8 mouse cellular contexts compared by ENCODE assay signal in genomic region chr3:95855502-95856089, GRCm38 (mm10). TPM values are rescaled to one million over a fixed set of nuclear protein-coding genes. Genes with fewer than 3 reads are reported as not detected.
A peak's percentile ranks its signal among the peaks of the same experiment; 100 is the strongest.
DNase-seq lines count a peak whose midpoint lies in the region; ATAC-seq and TF ChIP-seq lines count a peak whose summit lies in the region.

Gene Prpf3 (minus strand): TSS chr3:95855885.

- H3K9me3 ChIP-seq in ES-Bruce4 (replicated peaks; ENCODE audit: control insufficient read depth, insufficient read depth, low read length, poor library complexity, severe bottlenecking) = no peaks in the 10 kb centered on the region
- H3K9me3 ChIP-seq in forebrain, embryonic 14.5 days (replicated peaks; ENCODE audit: control insufficient read depth, low read length) = no peaks in the 10 kb centered on the region
- no peaks in the 10 kb centered on the region for H3K9me3 ChIP-seq in neural tube, embryonic 15.5 days (replicated peaks)

- H3K4me1 ChIP-seq in ES-Bruce4 (ENCODE audit: control insufficient read depth, insufficient read depth, low read length) = no peaks in the 10 kb centered on the region
- peaks cover 5% of the 10 kb centered on the region for H3K4me1 ChIP-seq in forebrain, embryonic 14.5 days (ENCODE audit: control insufficient read depth, insufficient read depth, low read length)
- peaks cover 11% of the 10 kb centered on the region for H3K4me1 ChIP-seq in neural tube, embryonic 15.5 days

- no peak for TF ChIP-seq CTCF in ES-Bruce4 (IDR thresholded peaks at IDR 0.05; ENCODE audit: low read depth, low read length)

- TF ChIP-seq EP300 in ES-Bruce4 (IDR thresholded peaks at IDR 0.05; ENCODE audit: insufficient read depth, low read depth, low read length) = peak; percentile 40; the same call in 1 of the 2 replicates

- peak within 1 kb of the TSS; percentile 93 for H3K9ac ChIP-seq in ES-Bruce4 (ENCODE audit: low read depth, poor library complexity, severe bottlenecking)
- H3K9ac ChIP-seq in forebrain, embryonic 14.5 days (ENCODE audit: low read length) = peak within 1 kb of the TSS; percentile 79
- H3K9ac ChIP-seq in neural tube, embryonic 15.5 days (replicated peaks) = peak within 1 kb of the TSS; percentile 72

- 0% methylated on average over 56 of the region's 56 CpGs for WGBS in forebrain, embryonic 14.5 days
- under 1% methylated on average over 56 of the region's 56 CpGs for WGBS in neural tube, embryonic 15.5 days

- peak; percentile 94 for ATAC-seq in cerebellum, adult (ENCODE audit: insufficient number of reproducible peaks, low FRiP score, low TSS enrichment)
- ATAC-seq in forebrain, embryonic 14.5 days = peak; percentile 100
- ATAC-seq in neural tube, embryonic 15.5 days (ENCODE audit: low FRiP score) = peak; percentile 99

- H3K36me3 ChIP-seq in ES-Bruce4 (ENCODE audit: control insufficient read depth, insufficient read depth, low read length, poor library complexity, severe bottlenecking) = peaks cover 26% of the 10 kb centered on the region
- peaks cover 28% of the 10 kb centered on the region for H3K36me3 ChIP-seq in forebrain, embryonic 14.5 days (ENCODE audit: control insufficient read depth, insufficient read depth, low read length)
- peaks cover 27% of the 10 kb centered on the region for H3K36me3 ChIP-seq in neural tube, embryonic 15.5 days

- H3K27ac ChIP-seq in ES-Bruce4 (ENCODE audit: insufficient read depth, low read length) = peak within 1 kb of the TSS; percentile 82
- peak within 1 kb of the TSS; percentile 70 for H3K27ac ChIP-seq in forebrain, embryonic 14.5 days (ENCODE audit: low read depth, low read length)
- peak within 1 kb of the TSS; percentile 73 for H3K27ac ChIP-seq in neural tube, embryonic 15.5 days (replicated peaks)

- DNase-seq in forebrain, embryonic 14.5 days (ENCODE audit: low spot score) = peak; percentile 96
- DNase-seq in heart, postnatal 14 days = peak; percentile 94 to 97
- DNase-seq in layer of hippocampus, adult 11-12 months (ENCODE audit: low spot score) = peak; percentile 94
- DNase-seq in lung, adult 18-20 months = peak; percentile 95 to 96
- DNase-seq in testis, postnatal 14 days (ENCODE audit: low spot score) = peak; percentile 95

- H3K4me3 ChIP-seq in ES-Bruce4 (ENCODE audit: low read depth, low read length) = peak within 1 kb of the TSS; percentile 73
- peak within 1 kb of the TSS; percentile 83 for H3K4me3 ChIP-seq in forebrain, embryonic 14.5 days (ENCODE audit: low read depth, low read length)
- peak within 1 kb of the TSS; percentile 81 for H3K4me3 ChIP-seq in neural tube, embryonic 15.5 days (replicated peaks)

- no peaks in the 10 kb centered on the region for H3K27me3 ChIP-seq in ES-Bruce4 (ENCODE audit: control insufficient read depth, insufficient read depth, low read length, poor library complexity, severe bottlenecking)
- H3K27me3 ChIP-seq in forebrain, embryonic 14.5 days (replicated peaks; ENCODE audit: control insufficient read depth, insufficient read depth, low read length) = no peaks in the 10 kb centered on the region
- H3K27me3 ChIP-seq in neural tube, embryonic 15.5 days (replicated peaks) = no peaks in the 10 kb centered on the region

- peak within 1 kb of the TSS; percentile 74 for H3K4me2 ChIP-seq in forebrain, embryonic 14.5 days (ENCODE audit: low read length)
- H3K4me2 ChIP-seq in neural tube, embryonic 15.5 days = peak within 1 kb of the TSS; percentile 81

- intact Hi-C loops in heart, postnatal 14 days (cut with DNase I) = no loop called here

- peak; percentile 88 for TF ChIP-seq POLR2A in ES-Bruce4 (IDR thresholded peaks at IDR 0.05; ENCODE audit: insufficient read depth, low read length)

RNA-seq across cellular contexts. Expression of gene Prpf3, which starts in this region (rescaled TPM):
- polyA plus RNA-seq in ES-Bruce4 (2011; ENCODE audit: insufficient read depth, insufficient read length, low read depth, missing spikeins) = 92.4 and 100 TPM in 2 replicates
- 40.7 and 47.4 TPM in 2 replicates for polyA plus RNA-seq in forebrain, embryonic 14.5 days (2014; fragmentation: Nextera tagmentation; extraction: Ambion mirVana)
- total RNA-seq in heart, postnatal 14 days (2021) = 10 to 100 TPM; 19.2 to 27.2 TPM
- polyA plus RNA-seq in neural tube, embryonic 15.5 days (2015; fragmentation: Nextera tagmentation; extraction: Ambion mirVana) = 32.2 and 36.3 TPM in 2 replicates

Comparison
In these comparisons a context has a peak if more than half of its experiments do, and no peak if none do; other contexts are left out.
1. Peak in every context shown above with its lines: DNase-seq, ATAC-seq, H3K4me3 ChIP-seq and H3K27ac ChIP-seq.